Mouse (Mus musculus) limb, embryonic 11.5 days (tissue): Measurements from ENCODE around the gene Brca1. TPM values are rescaled to one million over a fixed set of nuclear protein-coding genes. Genes with fewer than 3 reads are reported as not detected.
A peak's percentile ranks its signal among the peaks of the same experiment; 100 is the strongest.
"Not testable (repeated sequence)": the region's sequence is repeated elsewhere in the genome, so short reads cannot be mapped to it uniquely, and the experiment has no call there.

Experiments
- ATAC-seq: fragments of 200-750 bp; cut with Nextera tagmentation; 2 replicates; pipeline ENCODE4 v1.8.0; 2017; ENCODE audit warnings: low read depth; ENCODE audit not compliant: insufficient number of reproducible peaks, low FRiP score, low TSS enrichment
- DNase-seq: peaks from one replicate; pipeline ENCODE4 v3.0.0-alpha.2; 2015; ENCODE audit warnings: low spot score
- H3K27ac ChIP-seq: fragments of 300-500 bp; sonication (generic); replicated peaks from 2 replicates; pipeline ENCODE4 v1.5.1; 2014; ENCODE audit warnings: low read depth, mild to moderate bottlenecking, low read length
- H3K27me3 ChIP-seq: fragments of 300-500 bp; sonication (generic); 2 replicates; pipeline ENCODE4 v1.6.1; 2014; ENCODE audit warnings: mild to moderate bottlenecking, low read length, mixed read lengths; ENCODE audit not compliant: control insufficient read depth, insufficient read depth
- H3K36me3 ChIP-seq: fragments of 300-500 bp; sonication (generic); 2 replicates; pipeline ENCODE4 v1.6.1; 2014; ENCODE audit warnings: mild to moderate bottlenecking, low read length, moderate library complexity, mixed read lengths; ENCODE audit not compliant: control insufficient read depth, insufficient read depth
- H3K4me1 ChIP-seq: fragments of 300-500 bp; sonication (generic); 2 replicates; pipeline ENCODE4 v1.6.1; 2014; ENCODE audit warnings: low read length, mixed read lengths; ENCODE audit not compliant: control insufficient read depth, insufficient read depth
- H3K4me2 ChIP-seq: fragments of 300-500 bp; sonication (generic); 2 replicates; pipeline ENCODE4 v1.6.1; 2014; ENCODE audit warnings: low read depth, mild to moderate bottlenecking, moderate library complexity; ENCODE audit not compliant: severe bottlenecking
- H3K4me3 ChIP-seq: fragments of 300-500 bp; sonication (generic); 2 replicates; pipeline ENCODE4 v1.5.1; 2014; ENCODE audit warnings: low read depth, low read length
- H3K9ac ChIP-seq: fragments of 300-500 bp; sonication (generic); 2 replicates; pipeline ENCODE4 v1.6.1; 2014; ENCODE audit warnings: mild to moderate bottlenecking, low read length
- H3K9me3 ChIP-seq: fragments of 300-500 bp; sonication (generic); 2 replicates; pipeline ENCODE4 v1.6.1; 2016; ENCODE audit warnings: low read length; ENCODE audit not compliant: control insufficient read depth
- WGBS: fragments of 180-500 bp; shearing (Covaris S2); extraction: QIAGEN DNeasy Blood & Tissue Kit; methylation state at CpG from one replicate; pipeline ENCODE4 v1.1.7; 2014; 5-methylcytosine and 5-hydroxymethylcytosine counted together
- polyA plus RNA-seq: library from polyadenylated mRNA; unstranded; fragments of >200 nt; fragmentation: Nextera tagmentation; extraction: Ambion mirVana; gene quantifications from 2 replicates; pipeline ENCODE4 v1.2.1, GENCODE M21; 2014

Gene Brca1
- 23.2 and 23.3 TPM in 2 replicates for polyA plus RNA-seq

GRCm38 (mm10) chr11:101551751-101552475 lies at the start of gene Brca1, which contains the start of gene Nbr1:
Gene Brca1, minus strand, starts transcription at chr11:101551955.
Gene Nbr1, plus strand, starts transcription at chr11:101552149.
- DNase-seq = peak; percentile 95
- ATAC-seq = peak; percentile 84
- Histone ChIP-seq H3K4me1 (peaks cover 3% of the 10 kb centered on the region; the same call in 1 of the 2 replicates), H3K4me2 (peak within 1 kb of the TSS; percentile 64), H3K27ac (peak within 1 kb of the TSS; percentile 68), H3K4me3 (peak within 1 kb of the TSS; percentile 82), H3K27me3 (no peaks in the 10 kb centered on the region), H3K36me3 (no peaks in the 10 kb centered on the region; the same call in 1 of the 2 replicates), H3K9ac (peak within 1 kb of the TSS; percentile 71), H3K9me3 (no peaks in the 10 kb centered on the region)
- WGBS = under 1% methylated on average over 43 of the region's 43 CpGs

GRCm38 (mm10) chr11:101599156-101599555 lies 47.4 kb upstream of the Brca1 start, which contains the start of gene Gm11634:
Gene Gm11634, minus strand, starts transcription at chr11:101599256.
- WGBS = 88% methylated on average over 6 of the region's 6 CpGs
- ATAC-seq (no peak), DNase-seq (no peak)
- no peaks in the 10 kb centered on the region for H3K27me3 ChIP-seq
- no peak within 1 kb of the TSS for H3K4me2 ChIP-seq
- H3K9ac ChIP-seq = no peak within 1 kb of the TSS
- no peaks in the 10 kb centered on the region for H3K36me3 ChIP-seq
- H3K27ac ChIP-seq = no peak within 1 kb of the TSS
- H3K4me1 ChIP-seq = no peaks in the 10 kb centered on the region
- H3K4me3 ChIP-seq = no peak within 1 kb of the TSS
- H3K9me3 ChIP-seq = no peaks in the 10 kb centered on the region

GRCm38 (mm10) chr11:101589989-101590624 lies 38.4 kb upstream of the Brca1 start:
- Histone ChIP-seq H3K4me1 (no peaks in the 10 kb centered on the region), H3K27me3 (no peaks in the 10 kb centered on the region), H3K9ac (no peak overlapping the region), H3K27ac (no peak overlapping the region), H3K9me3 (no peaks in the 10 kb centered on the region), H3K4me3 (no peak overlapping the region), H3K36me3 (no peaks in the 10 kb centered on the region), H3K4me2 (no peak overlapping the region)
- 75% methylated on average over 12 of the region's 12 CpGs for WGBS
- DNase-seq (no peak), ATAC-seq (no peak)

GRCm38 (mm10) chr11:101589444-101589843 lies 37.7 kb upstream of the Brca1 start:
- no peaks in the 10 kb centered on the region for H3K27me3 ChIP-seq
- no peak overlapping the region for H3K4me2 ChIP-seq
- DNase-seq (peak; percentile 74), ATAC-seq (no peak)
- no peaks in the 10 kb centered on the region for H3K4me1 ChIP-seq
- no peak overlapping the region for H3K9ac ChIP-seq
- no peaks in the 10 kb centered on the region for H3K9me3 ChIP-seq
- H3K4me3 ChIP-seq = no peak overlapping the region
- H3K36me3 ChIP-seq = no peaks in the 10 kb centered on the region
- 28% methylated on average over 5 of the region's 5 CpGs for WGBS
- H3K27ac ChIP-seq = no peak overlapping the region

GRCm38 (mm10) chr11:101588868-101589267 lies 37.1 kb upstream of the Brca1 start:
- DNase-seq (no peak), ATAC-seq (no peak)
- H3K4me1 ChIP-seq = no peaks in the 10 kb centered on the region
- no peaks in the 10 kb centered on the region for H3K27me3 ChIP-seq
- no peaks in the 10 kb centered on the region for H3K36me3 ChIP-seq
- 90% methylated on average over 7 of the region's 7 CpGs for WGBS
- no peak overlapping the region for H3K4me3 ChIP-seq
- no peak overlapping the region for H3K27ac ChIP-seq
- no peaks in the 10 kb centered on the region for H3K9me3 ChIP-seq
- H3K4me2 ChIP-seq = no peak overlapping the region
- no peak overlapping the region for H3K9ac ChIP-seq

GRCm38 (mm10) chr11:101587676-101588075 lies 35.9 kb upstream of the Brca1 start:
- H3K4me1 ChIP-seq = no peaks in the 10 kb centered on the region
- no peaks in the 10 kb centered on the region for H3K36me3 ChIP-seq
- ATAC-seq = no peak
- no peak overlapping the region for H3K4me3 ChIP-seq
- WGBS = 90% methylated on average over 10 of the region's 10 CpGs
- no peaks in the 10 kb centered on the region for H3K9me3 ChIP-seq
- H3K4me2 ChIP-seq = no peak overlapping the region
- H3K9ac ChIP-seq = no peak overlapping the region
- no peak for DNase-seq
- no peak overlapping the region for H3K27ac ChIP-seq
- no peaks in the 10 kb centered on the region for H3K27me3 ChIP-seq

GRCm38 (mm10) chr11:101585805-101586204 lies 34.0 kb upstream of the Brca1 start:
- H3K4me2 ChIP-seq = no peak overlapping the region
- no peak overlapping the region for H3K27ac ChIP-seq
- H3K9ac ChIP-seq = no peak overlapping the region
- H3K4me3 ChIP-seq = no peak overlapping the region
- H3K27me3 ChIP-seq = no peaks in the 10 kb centered on the region
- ATAC-seq = no peak
- H3K36me3 ChIP-seq = no peaks in the 10 kb centered on the region
- H3K9me3 ChIP-seq = no peaks in the 10 kb centered on the region
- 76% methylated on average over 4 of the region's 4 CpGs for WGBS
- H3K4me1 ChIP-seq = peaks cover 2% of the 10 kb centered on the region; the same call in 1 of the 2 replicates
- no peak for DNase-seq

GRCm38 (mm10) chr11:101585031-101585430 lies 33.3 kb upstream of the Brca1 start:
- 100% methylated on average over 1 of the region's 1 CpGs for WGBS

More at GRCm38 (mm10) chr11:101585031-101585430, 33.3 kb upstream of the Brca1 start:
- H3K4me1 ChIP-seq, H3K27ac ChIP-seq, H3K27me3 ChIP-seq, DNase-seq, ATAC-seq, H3K4me2 ChIP-seq, H3K36me3 ChIP-seq, H3K4me3 ChIP-seq, H3K9ac ChIP-seq, H3K9me3 ChIP-seq: not testable (repeated sequence)
